Mouse (Mus musculus): Measurements from ENCODE around the gene Adgrf1.

- TF ChIP-seq CTCF (conservative IDR thresholded peaks at IDR 0.05 in 1 of 2, IDR thresholded peaks at IDR 0.05 in 1 of 2; ENCODE audit: low read depth in 2 of 2, low read length in 2 of 2) (no peak), EP300 (IDR thresholded peaks at IDR 0.05; ENCODE audit: low read length) (no peak), POLR2A (IDR thresholded peaks at IDR 0.05; ENCODE audit: low read depth, low read length) (no peak), ZMIZ1 (IDR thresholded peaks at IDR 0.05; ENCODE audit: low read depth, low read length) (no peak), MEF2A (IDR thresholded peaks at IDR 0.05; ENCODE audit: borderline replicate concordance, low read depth, low read length) (no peak), ETS1 (conservative IDR thresholded peaks at IDR 0.05; ENCODE audit: low read depth, low read length) (no peak), USF1 (IDR thresholded peaks at IDR 0.05; ENCODE audit: low read depth, low read length) (no peak), ZNF384 (IDR thresholded peaks at IDR 0.05; ENCODE audit: low read depth, low read length) (no peak), POLR2AphosphoS2 (IDR thresholded peaks at IDR 0.05; ENCODE audit: low read depth, low read length) (no peak), SIN3A (IDR thresholded peaks at IDR 0.05; ENCODE audit: low read length) (no peak), NELFE (IDR thresholded peaks at IDR 0.05; ENCODE audit: low read depth, low read length) (no peak), TBP (conservative IDR thresholded peaks at IDR 0.05; ENCODE audit: low read depth, low read length) (no peak)
Observed at GRCm38 (mm10) chr17:43299515-43299914, 29.4 kb downstream of the Adgrf1 start.
